Mouse (Mus musculus) macrophage (primary cell): Measurements from ENCODE around the gene Nptn. TPM values are rescaled to one million over a fixed set of nuclear protein-coding genes. Genes with fewer than 3 reads are reported as not detected.

Source experiments
- H3K27ac ChIP-seq: fragments of 350-480 bp; formaldehyde crosslinking; 2 replicates; pipeline ENCODE4 v1.9.0; 2021
- H3K36me3 ChIP-seq: fragments of 350-480 bp; formaldehyde crosslinking; 2 replicates; pipeline ENCODE4 v1.9.0; 2021; ENCODE audit errors: inconsistent target
- H3K4me3 ChIP-seq: fragments of 350-480 bp; formaldehyde crosslinking; 2 replicates; pipeline ENCODE4 v1.9.0; 2021; ENCODE audit errors: inconsistent target
- H3K79me2 ChIP-seq: fragments of 350-480 bp; formaldehyde crosslinking; 2 replicates; pipeline ENCODE4 v1.9.0; 2021; ENCODE audit errors: inconsistent target
- WGBS: methylation state at CpG from one replicate; pipeline ENCODE4 v1.1.7; 2026; ENCODE audit warnings: inconsistent platforms; ENCODE audit not compliant: missing documents; 5-methylcytosine and 5-hydroxymethylcytosine counted together
- polyA plus RNA-seq: library from polyadenylated mRNA; stranded (reverse); fragments of 250-400 nt; gene quantifications from 3 replicates; pipeline ENCODE4 v1.2.4, GENCODE M21; 2018; ENCODE audit warnings: inconsistent platforms
- total RNA-seq, 78 experiments: library from RNA; depleted of rRNA; stranded (reverse); fragments of 250-400 nt; gene quantifications; 1 replicate in 9 of 78; 2 replicates in 24 of 78; 3 replicates in 43 of 78; 4 replicates in 2 of 78; pipeline ENCODE4 v1.2.4; 2018; ENCODE audit warnings: inconsistent platforms in 56 of 78

The Nptn gene
- 100 to 1,000 TPM in 23 of 26 experiments, 10 to 100 TPM in 3; 79.3 to 327 (median 178) TPM for total RNA-seq (2018; cell fraction: chromatin; rRNA removed)
- 100 to 1,000 TPM; 221 to 473 (median 294) TPM for total RNA-seq (2018; cell fraction: cytosol; rRNA removed)
- 100 to 1,000 TPM; 199 to 863 (median 326) TPM for total RNA-seq (2018; cell fraction: nucleus; rRNA removed)
- polyA plus RNA-seq, result 350 to 497 TPM (median 426 TPM) in 3 replicates

GRCm38 (mm10) chr9:58581958-58582540, at the start of gene Nptn:
Nptn (plus strand) TSS chr9:58582240.
- WGBS, result under 1% methylated on average over 43 of the region's 56 CpGs

GRCm38 (mm10) chr9:58533322-58533721, 48.7 kb upstream of the Nptn start:
- Histone ChIP-seq H3K27ac (no peak overlapping the region), H3K36me3 (no peaks in the 10 kb centered on the region), H3K4me3 (no peak overlapping the region), H3K79me2 (no peaks in the 10 kb centered on the region)
- 98% methylated on average over 6 of the region's 6 CpGs for WGBS

More at GRCm38 (mm10) chr9:58581958-58582540, at the start of gene Nptn:
- peak within 1 kb of the TSS; percentile 93 for H3K27ac ChIP-seq
- peak within 1 kb of the TSS; percentile 94 for H3K4me3 ChIP-seq
- H3K79me2 ChIP-seq, result peaks cover 46% of the 10 kb centered on the region
- H3K36me3 ChIP-seq, result no peaks in the 10 kb centered on the region

- no peaks in the 10 kb centered on the region for H3K36me3 ChIP-seq
- no peak overlapping the region for H3K27ac ChIP-seq
- no peaks in the 10 kb centered on the region for H3K79me2 ChIP-seq
- no peak overlapping the region for H3K4me3 ChIP-seq
- WGBS, result 53% methylated on average over 1 of the region's 1 CpGs
These were observed 47.3 kb upstream of the Nptn start for GRCm38 (mm10) chr9:58534766-58535165.

- Histone ChIP-seq H3K79me2 (no peaks in the 10 kb centered on the region), H3K27ac (no peak overlapping the region), H3K36me3 (no peaks in the 10 kb centered on the region), H3K4me3 (no peak overlapping the region)
- 64% methylated on average over 20 of the region's 20 CpGs for WGBS
These were observed 46.4 kb upstream of the Nptn start for GRCm38 (mm10) chr9:58535447-58536134.

DNA sequence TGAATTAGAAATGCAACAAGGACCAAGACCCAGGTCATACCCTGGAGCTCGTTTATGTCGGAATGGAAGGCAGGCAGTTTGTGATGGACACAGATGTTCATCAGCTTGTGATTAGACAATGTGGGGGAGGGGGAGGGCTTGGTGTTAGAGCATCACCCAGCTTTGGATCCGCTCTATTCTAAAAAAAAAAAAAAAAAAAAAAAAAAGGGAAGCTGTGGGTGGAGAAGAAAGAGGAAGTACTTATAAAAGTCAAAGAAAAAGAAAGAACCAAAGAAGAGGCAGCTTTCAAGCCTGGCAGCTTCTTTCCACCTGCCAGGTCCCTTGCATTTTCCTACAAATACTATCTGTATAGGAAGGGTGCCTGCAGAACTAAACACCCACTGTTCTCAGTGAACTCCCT, 44.3 kb upstream of the Nptn start:
- Histone ChIP-seq H3K36me3 (no peaks in the 10 kb centered on the region), H3K27ac (peak overlapping the region; percentile 22), H3K79me2 (no peaks in the 10 kb centered on the region), H3K4me3 (no peak overlapping the region)
- WGBS, result no CpG with 5 or more reads among the region's 3 CpGs

- Histone ChIP-seq H3K36me3 (no peaks in the 10 kb centered on the region), H3K4me3 (no peak overlapping the region), H3K79me2 (no peaks in the 10 kb centered on the region), H3K27ac (no peak overlapping the region)
- WGBS, result 47% methylated on average over 5 of the region's 5 CpGs
These were observed 42.2 kb upstream of the Nptn start for GRCm38 (mm10) chr9:58539886-58540285.

GRCm38 (mm10) chr9:58541895-58542338, 40.1 kb upstream of the Nptn start:
- Histone ChIP-seq H3K79me2 (no peaks in the 10 kb centered on the region), H3K4me3 (no peak overlapping the region), H3K36me3 (no peaks in the 10 kb centered on the region), H3K27ac (no peak overlapping the region)
- 3% methylated on average over 6 of the region's 6 CpGs for WGBS

DNA sequence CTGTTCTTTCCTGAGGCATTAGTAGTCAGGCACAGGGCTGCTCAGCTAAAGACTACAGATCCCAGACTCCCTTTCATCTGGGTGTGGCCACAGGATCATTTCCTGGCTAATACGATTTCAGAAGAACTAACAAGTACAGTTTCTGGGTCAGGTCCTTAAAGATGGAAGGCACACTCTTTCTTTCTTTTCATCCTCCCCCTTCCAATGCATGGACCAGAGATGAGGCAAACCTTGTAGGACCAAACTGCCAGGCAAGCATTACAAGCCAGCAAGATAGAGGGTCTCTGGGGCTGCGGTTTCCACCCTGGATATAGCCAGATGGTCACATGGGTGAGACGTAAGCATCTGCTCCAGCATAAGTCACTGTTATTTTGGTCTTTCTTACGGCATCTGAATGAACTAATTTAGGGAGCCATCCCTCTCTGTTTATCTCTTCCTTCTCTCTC, 37.1 kb upstream of the Nptn start:
- 49% methylated on average over 4 of the region's 4 CpGs for WGBS
- H3K4me3 ChIP-seq, result no peak overlapping the region
- H3K27ac ChIP-seq, result 0 out of 2 replicates have a peak overlapping the region, but pooled peaks have one; percentile 27
- no peaks in the 10 kb centered on the region for H3K36me3 ChIP-seq
- H3K79me2 ChIP-seq, result no peaks in the 10 kb centered on the region

GRCm38 (mm10) chr9:58545428-58545827, 36.6 kb upstream of the Nptn start:
- Histone ChIP-seq H3K36me3 (no peaks in the 10 kb centered on the region), H3K4me3 (no peak overlapping the region), H3K27ac (no peak overlapping the region), H3K79me2 (no peaks in the 10 kb centered on the region)
- 35% methylated on average over 6 of the region's 6 CpGs for WGBS

GRCm38 (mm10) chr9:58546630-58547360, 35.2 kb upstream of the Nptn start:
- Histone ChIP-seq H3K79me2 (no peaks in the 10 kb centered on the region), H3K27ac (no peak overlapping the region)
- 83% methylated on average over 11 of the region's 11 CpGs for WGBS

GRCm38 (mm10) chr9:58548897-58549296, 33.1 kb upstream of the Nptn start:
- Histone ChIP-seq H3K4me3 (no peak overlapping the region), H3K27ac (no peak overlapping the region)
- WGBS, result 18% methylated on average over 4 of the region's 4 CpGs

More at GRCm38 (mm10) chr9:58546630-58547360, 35.2 kb upstream of the Nptn start:
- H3K4me3 ChIP-seq, result no peak overlapping the region
- no peaks in the 10 kb centered on the region for H3K36me3 ChIP-seq

DNA sequence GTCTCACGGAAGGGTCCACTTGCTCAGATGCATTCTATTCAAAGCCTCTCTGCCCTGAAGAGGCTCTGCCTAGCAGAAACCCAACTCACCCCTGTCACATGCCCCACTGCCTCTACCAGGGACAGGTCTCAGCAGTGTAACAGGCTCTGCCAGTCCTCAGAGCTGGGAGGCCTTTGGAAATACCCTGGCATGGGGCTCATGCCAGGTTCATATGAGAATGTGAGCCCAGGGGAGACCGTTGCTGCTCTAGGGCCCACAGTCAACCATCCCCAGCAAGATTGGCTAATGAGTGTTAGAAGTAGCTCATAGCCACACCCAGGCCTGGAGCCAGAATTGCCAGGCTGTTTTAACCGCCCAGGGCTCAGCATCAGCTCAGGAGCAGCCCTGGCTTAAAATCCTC, 32.3 kb upstream of the Nptn start:
- Histone ChIP-seq H3K4me3 (no peak overlapping the region), H3K27ac (no peak overlapping the region), H3K36me3 (no peaks in the 10 kb centered on the region), H3K79me2 (no peaks in the 10 kb centered on the region)
- WGBS, result 100% methylated on average over 3 of the region's 3 CpGs

More at GRCm38 (mm10) chr9:58548897-58549296, 33.1 kb upstream of the Nptn start:
- Histone ChIP-seq H3K36me3 (no peaks in the 10 kb centered on the region), H3K79me2 (no peaks in the 10 kb centered on the region)

- WGBS, result 96% methylated on average over 6 of the region's 6 CpGs
- H3K27ac ChIP-seq, result no peak overlapping the region
- H3K36me3 ChIP-seq, result no peaks in the 10 kb centered on the region
- no peaks in the 10 kb centered on the region for H3K79me2 ChIP-seq
- no peak overlapping the region for H3K4me3 ChIP-seq
These were observed 31.1 kb upstream of the Nptn start for GRCm38 (mm10) chr9:58550928-58551327.

DNA sequence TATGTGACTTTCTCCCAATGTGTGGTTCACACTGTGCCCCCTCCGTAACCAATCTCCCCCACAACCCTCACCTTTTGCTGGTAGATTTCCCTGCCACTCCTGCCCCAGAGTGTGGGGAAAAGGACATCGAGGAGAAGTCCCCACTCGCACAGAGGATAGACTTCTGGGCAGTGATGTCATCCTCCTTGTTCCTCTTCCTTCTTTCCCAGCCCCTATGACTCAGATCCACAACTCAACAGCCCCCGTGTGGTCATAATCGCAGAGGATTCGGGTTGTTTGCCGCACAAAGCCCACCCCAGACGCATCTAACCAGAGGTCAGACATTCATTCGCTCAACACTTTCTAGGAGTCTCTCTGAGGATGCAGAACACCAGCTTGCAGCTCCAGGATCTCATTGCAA, 30.0 kb upstream of the Nptn start:
- no peak overlapping the region for H3K4me3 ChIP-seq
- WGBS, result 28% methylated on average over 8 of the region's 9 CpGs
- no peaks in the 10 kb centered on the region for H3K79me2 ChIP-seq
- no peaks in the 10 kb centered on the region for H3K36me3 ChIP-seq
- H3K27ac ChIP-seq, result 0 out of 2 replicates have a peak overlapping the region, but pooled peaks have one; percentile 7
